Mouse (Mus musculus) lung, postnatal 0 days (tissue): ENCODE measurements around the gene Sox6. TPM values are rescaled to one million over a fixed set of nuclear protein-coding genes. Genes with fewer than 3 reads are reported as not detected.

ENCODE experiments used
- ATAC-seq: fragments of 200-750 bp; cut with Nextera tagmentation; 2 replicates; pipeline ENCODE4 v1.8.0; 2017; ENCODE audit warnings: moderate library complexity
- DNase-seq: peaks from one replicate; pipeline ENCODE4 v3.0.0-alpha.2; 2016; ENCODE audit warnings: low spot score
- H3K27ac ChIP-seq: fragments of 300-500 bp; sonication (generic); 2 replicates; pipeline ENCODE4 v1.5.1; 2014; ENCODE audit warnings: antibody characterized with exemption, mild to moderate bottlenecking, low read length, mixed read lengths
- H3K27me3 ChIP-seq: fragments of 300-500 bp; sonication (generic); replicated peaks from 2 replicates; pipeline ENCODE4 v1.6.1; 2014; ENCODE audit warnings: low read length, mixed read lengths; ENCODE audit not compliant: insufficient read depth
- H3K36me3 ChIP-seq: fragments of 300-500 bp; sonication (generic); 2 replicates; pipeline ENCODE4 v1.6.1; 2014; ENCODE audit warnings: low read length, mixed read lengths; ENCODE audit not compliant: insufficient read depth
- H3K4me1 ChIP-seq: fragments of 300-500 bp; sonication (generic); 2 replicates; pipeline ENCODE4 v1.6.1; 2014; ENCODE audit warnings: antibody characterized with exemption, low read depth, low read length, mixed read lengths; ENCODE audit not compliant: insufficient read depth
- H3K4me2 ChIP-seq: fragments of 300-500 bp; sonication (generic); replicated peaks from 2 replicates; pipeline ENCODE4 v1.6.1; 2014; ENCODE audit warnings: low read depth, mild to moderate bottlenecking, low read length, moderate library complexity, mixed read lengths
- H3K4me3 ChIP-seq: fragments of 300-500 bp; sonication (generic); 2 replicates; pipeline ENCODE4 v1.5.1; 2014; ENCODE audit warnings: low read depth, low read length
- H3K9ac ChIP-seq: fragments of 300-500 bp; sonication (generic); replicated peaks from 2 replicates; pipeline ENCODE4 v1.6.1; 2014; ENCODE audit warnings: low read depth, mild to moderate bottlenecking
- H3K9me3 ChIP-seq: fragments of 300-500 bp; sonication (generic); 2 replicates; pipeline ENCODE4 v1.6.1; 2016; ENCODE audit warnings: low read length, mixed read lengths
- CTCF ChIP-seq: IDR thresholded peaks from 2 replicates; pipeline ENCODE4 v1.5.1; 2016; ENCODE audit warnings: antibody characterized with exemption, mild to moderate bottlenecking
- EP300 ChIP-seq: IDR thresholded peaks from 2 replicates; pipeline ENCODE4 v1.6.1; 2016; ENCODE audit warnings: antibody characterized with exemption, mild to moderate bottlenecking, control low read depth
- WGBS: fragments of 180-500 bp; shearing (Covaris S2); extraction: QIAGEN DNeasy Blood & Tissue Kit; methylation state at CpG from one replicate; pipeline ENCODE4 v1.1.7; 2014; 5-methylcytosine and 5-hydroxymethylcytosine counted together
- polyA plus RNA-seq: library from polyadenylated mRNA; unstranded; fragments of >200 nt; fragmentation: Nextera tagmentation; extraction: Ambion mirVana; gene quantifications from 2 replicates; pipeline ENCODE4 v1.2.1, GENCODE M21; 2015

Sox6 gene
- polyA plus RNA-seq, 1 experiment from 2014 or later = 6.8 TPM

GRCm38 (mm10) chr7:115967186-115967585 is 71.4 kb downstream of the Sox6 start:
- H3K27ac ChIP-seq = no peak overlapping the region
- no peak overlapping the region for H3K9ac ChIP-seq
- DNase-seq (peak; percentile 74), ATAC-seq (no peak)
- no peaks in the 10 kb centered on the region for H3K4me1 ChIP-seq
- H3K4me3 ChIP-seq = no peak overlapping the region
- TF ChIP-seq EP300 (no peak), CTCF (no peak)
- H3K4me2 ChIP-seq = no peak overlapping the region
- H3K27me3 ChIP-seq = no peaks in the 10 kb centered on the region
- no peaks in the 10 kb centered on the region for H3K36me3 ChIP-seq
- 53% methylated on average over 4 of the region's 4 CpGs for WGBS
- H3K9me3 ChIP-seq = no peaks in the 10 kb centered on the region

- Histone ChIP-seq H3K4me2 (no peak overlapping the region), H3K9me3 (no peaks in the 10 kb centered on the region), H3K4me1 (no peaks in the 10 kb centered on the region), H3K9ac (no peak overlapping the region), H3K27ac (no peak overlapping the region), H3K36me3 (no peaks in the 10 kb centered on the region), H3K27me3 (no peaks in the 10 kb centered on the region), H3K4me3 (no peak overlapping the region)
- DNase-seq (no peak), ATAC-seq (no peak)
- 52% methylated on average over 4 of the region's 4 CpGs for WGBS
- no peak for TF ChIP-seq EP300
- TF ChIP-seq CTCF = no peak
Observed at GRCm38 (mm10) chr7:115966181-115966580, 72.4 kb downstream of the Sox6 start.

GRCm38 (mm10) chr7:115953046-115953445 is 85.5 kb downstream of the Sox6 start:
- TF ChIP-seq EP300 (no peak), CTCF (no peak)
- Histone ChIP-seq H3K4me3 (no peak overlapping the region), H3K27me3 (no peaks in the 10 kb centered on the region), H3K36me3 (no peaks in the 10 kb centered on the region), H3K9ac (no peak overlapping the region), H3K9me3 (no peaks in the 10 kb centered on the region), H3K4me2 (no peak overlapping the region), H3K4me1 (no peaks in the 10 kb centered on the region), H3K27ac (no peak overlapping the region)
- ATAC-seq = no peak
- no peak for DNase-seq
- WGBS = 78% methylated on average over 3 of the region's 3 CpGs

- H3K4me3 ChIP-seq = no peak overlapping the region
- no peak for DNase-seq
- H3K4me2 ChIP-seq = no peak overlapping the region
- no peak for TF ChIP-seq CTCF
- no peak for TF ChIP-seq EP300
- no peaks in the 10 kb centered on the region for H3K4me1 ChIP-seq
- H3K27me3 ChIP-seq = no peaks in the 10 kb centered on the region
- 46% methylated on average over 3 of the region's 3 CpGs for WGBS
- no peak overlapping the region for H3K9ac ChIP-seq
- H3K36me3 ChIP-seq = no peaks in the 10 kb centered on the region
- no peak overlapping the region for H3K27ac ChIP-seq
- H3K9me3 ChIP-seq = no peaks in the 10 kb centered on the region
- no peak for ATAC-seq
Observed at GRCm38 (mm10) chr7:115952235-115952634, 86.4 kb downstream of the Sox6 start.

DNA sequence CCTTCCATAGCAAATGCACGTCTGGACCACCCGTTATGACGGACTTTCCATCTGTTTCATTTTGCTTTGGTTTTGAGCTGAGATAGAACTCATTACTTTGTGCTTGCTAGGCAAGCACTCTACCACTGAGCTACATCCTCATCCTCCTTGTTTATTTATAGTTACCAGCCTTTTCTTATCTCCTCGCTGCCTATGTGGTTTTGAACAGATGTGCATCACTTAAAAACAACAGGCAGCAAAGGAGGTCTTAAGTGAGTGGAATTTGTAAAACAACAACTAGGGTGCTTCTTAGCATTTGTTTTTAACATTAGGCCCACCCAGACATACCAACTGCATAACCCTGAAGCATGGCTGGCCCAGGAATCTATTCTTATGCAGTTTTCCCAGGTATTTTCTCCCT is 86.9 kb downstream of the Sox6 start:
- no peaks in the 10 kb centered on the region for H3K36me3 ChIP-seq
- WGBS = 81% methylated on average over 4 of the region's 4 CpGs
- H3K4me2 ChIP-seq = no peak overlapping the region
- TF ChIP-seq CTCF (no peak), EP300 (no peak)
- no peak overlapping the region for H3K27ac ChIP-seq
- DNase-seq = no peak
- H3K27me3 ChIP-seq = no peaks in the 10 kb centered on the region
- H3K9ac ChIP-seq = no peak overlapping the region
- H3K9me3 ChIP-seq = no peaks in the 10 kb centered on the region
- H3K4me1 ChIP-seq = no peaks in the 10 kb centered on the region
- H3K4me3 ChIP-seq = no peak overlapping the region
- no peak for ATAC-seq

DNA sequence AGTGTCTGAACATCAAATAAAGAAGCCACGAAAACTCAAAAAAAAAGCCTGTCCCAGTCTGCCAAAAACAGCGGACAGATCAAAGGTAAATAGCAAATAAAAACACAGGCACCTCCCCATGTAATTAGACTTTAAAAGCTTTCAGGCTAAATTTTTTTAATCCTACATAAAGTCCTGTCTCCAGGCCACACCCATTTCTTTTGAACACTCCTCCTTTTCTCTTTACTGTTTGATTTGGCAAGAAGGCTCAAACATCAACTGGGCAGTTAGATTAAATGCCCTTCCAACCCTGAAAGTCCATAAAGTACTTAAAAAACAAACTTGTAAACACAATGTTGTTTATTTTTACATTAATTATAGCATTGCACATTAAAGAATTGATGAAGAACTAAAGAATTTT is 90.7 kb downstream of the Sox6 start:
- no peak overlapping the region for H3K4me3 ChIP-seq
- 51% methylated on average over 2 of the region's 2 CpGs for WGBS
- no peak overlapping the region for H3K4me2 ChIP-seq
- TF ChIP-seq CTCF = no peak
- no peak for TF ChIP-seq EP300
- H3K27ac ChIP-seq = no peak overlapping the region
- H3K9ac ChIP-seq = no peak overlapping the region
- H3K36me3 ChIP-seq = no peaks in the 10 kb centered on the region
- no peaks in the 10 kb centered on the region for H3K4me1 ChIP-seq
- no peaks in the 10 kb centered on the region for H3K27me3 ChIP-seq
- no peak for ATAC-seq
- no peaks in the 10 kb centered on the region for H3K9me3 ChIP-seq
- peak; percentile 19 for DNase-seq

DNA sequence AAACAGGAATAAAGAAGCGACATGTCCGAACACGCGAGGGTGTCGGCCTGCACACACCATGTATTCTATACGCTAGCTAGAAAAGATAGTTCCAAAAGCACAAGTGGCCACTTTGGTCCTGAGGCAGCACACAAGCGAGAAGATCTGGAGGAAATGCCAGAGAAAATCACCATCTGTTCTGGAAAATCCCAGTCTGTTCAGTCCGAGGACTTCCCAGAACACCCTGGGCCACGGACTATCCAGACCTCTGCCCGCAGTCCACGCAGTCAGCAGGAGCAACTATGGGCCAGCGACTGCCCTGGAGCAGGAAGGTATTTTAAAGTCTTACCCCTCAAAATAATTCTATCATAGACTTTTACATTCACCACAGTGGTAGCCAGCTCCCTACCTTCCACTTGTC is 92.0 kb downstream of the Sox6 start:
- DNase-seq (no peak), ATAC-seq (no peak)
- H3K27ac ChIP-seq = no peak overlapping the region
- TF ChIP-seq EP300 (no peak), CTCF (no peak)
- 91% methylated on average over 12 of the region's 12 CpGs for WGBS
- H3K4me3 ChIP-seq = no peak overlapping the region
- no peak overlapping the region for H3K9ac ChIP-seq
- H3K4me2 ChIP-seq = no peak overlapping the region
- no peaks in the 10 kb centered on the region for H3K36me3 ChIP-seq
- no peaks in the 10 kb centered on the region for H3K4me1 ChIP-seq
- no peaks in the 10 kb centered on the region for H3K27me3 ChIP-seq
- H3K9me3 ChIP-seq = no peaks in the 10 kb centered on the region
